Mouse (Mus musculus): ENCODE data around the gene 4930590J08Rik. TPM values are rescaled to one million over a fixed set of nuclear protein-coding genes. Genes with fewer than 3 reads are reported as not detected.

4930590J08Rik gene
- 1.3 TPM for polyA plus RNA-seq (2014; fragmentation: Illumina TruSeq; extraction: RNeasy Lipid Tissue Mini Kit (QIAGEN cat#74804))

GRCm38 (mm10) chr6:91902509-91902908 is at the start of gene 4930590J08Rik:
Gene 4930590J08Rik (plus strand): TSS chr6:91902809.

GRCm38 (mm10) chr6:91877885-91878651 is 24.5 kb upstream of the 4930590J08Rik start, which contains the start of gene Ccdc174:
Gene Ccdc174 (plus strand): TSS chr6:91878053.

GRCm38 (mm10) chr6:91978371-91979300 is 76.0 kb downstream of the 4930590J08Rik start, which contains the start of gene Fgd5:
Gene Fgd5 (plus strand): TSS chr6:91978878.

Other genes with a start within 250 kb of the 4930590J08Rik start
- gene Slc6a6, start 218.8 kb upstream of the 4930590J08Rik start, polyA plus RNA-seq (2014; fragmentation: Illumina TruSeq; extraction: RNeasy Lipid Tissue Mini Kit (QIAGEN cat#74804)) = 67.2 TPM
- not detected for gene Grip2, start 75.6 kb upstream of the 4930590J08Rik start, polyA plus RNA-seq (2014; fragmentation: Illumina TruSeq; extraction: RNeasy Lipid Tissue Mini Kit (QIAGEN cat#74804))
- 130 TPM for gene Ccdc174, start 24.8 kb upstream of the 4930590J08Rik start, polyA plus RNA-seq (2014; fragmentation: Illumina TruSeq; extraction: RNeasy Lipid Tissue Mini Kit (QIAGEN cat#74804))
- 13.3 TPM for gene Fgd5, start 76.1 kb downstream of the 4930590J08Rik start, polyA plus RNA-seq (2014; fragmentation: Illumina TruSeq; extraction: RNeasy Lipid Tissue Mini Kit (QIAGEN cat#74804))
- 54.4 TPM for gene Nr2c2, start 188.6 kb downstream of the 4930590J08Rik start, polyA plus RNA-seq (2014; fragmentation: Illumina TruSeq; extraction: RNeasy Lipid Tissue Mini Kit (QIAGEN cat#74804))